Mouse (Mus musculus): ENCODE results near the gene Phospho1. TPM values are rescaled to one million over a fixed set of nuclear protein-coding genes. Genes with fewer than 3 reads are reported as not detected.

Phospho1 gene
- 35.5 and 59.3 TPM in 2 replicates for polyA plus RNA-seq (2012; rRNA removed)
- polyA plus RNA-seq (2014; fragmentation: Nextera tagmentation; extraction: Ambion mirVana), result 2.4 and 2.5 TPM in 2 replicates

- Histone ChIP-seq H3K27me3 (ENCODE audit: control insufficient read depth, insufficient read depth, low read length) (peaks cover 42% of the 10 kb centered on the region), H3K9ac (ENCODE audit: low read depth, low read length, severe bottlenecking) (peak within 1 kb of the TSS; percentile 65), H3K27ac (replicated peaks; ENCODE audit: low read depth, low read length) (no peak within 1 kb of the TSS), H3K4me3 (replicated peaks; ENCODE audit: low read length) (peak within 1 kb of the TSS; percentile 66), H3K36me3 (ENCODE audit: control insufficient read depth, insufficient read depth, low read length) (no peaks in the 10 kb centered on the region), H3K4me1 (ENCODE audit: control insufficient read depth, insufficient read depth, low read length) (peaks cover 7% of the 10 kb centered on the region), H3K4me2 (replicated peaks; ENCODE audit: low read depth, low read length, severe bottlenecking) (peak within 1 kb of the TSS; percentile 98), H3K9me3 (ENCODE audit: control insufficient read depth, low read length) (no peaks in the 10 kb centered on the region)
- peak; percentile 87 for DNase-seq (ENCODE audit: low spot score)
- peak; percentile 97 for ATAC-seq (ENCODE audit: low FRiP score, low read depth)
- WGBS, result under 1% methylated on average over 43 of the region's 78 CpGs
- peak; percentile 50; the same call in 1 of the 2 replicates for TF ChIP-seq POLR2A (IDR thresholded peaks at IDR 0.05; ENCODE audit: borderline replicate concordance, extremely low read depth, insufficient read depth, insufficient read length)
Observed at GRCm38 (mm10) chr11:95824071-95824876, at the start of gene Phospho1. TSS of gene Phospho1 (plus strand) at chr11:95824499.

- Histone ChIP-seq H3K4me2 (replicated peaks; ENCODE audit: low read depth, low read length, severe bottlenecking) (no peak overlapping the region), H3K4me1 (ENCODE audit: control insufficient read depth, insufficient read depth, low read length) (no peaks in the 10 kb centered on the region), H3K9me3 (ENCODE audit: control insufficient read depth, low read length) (no peaks in the 10 kb centered on the region), H3K9ac (ENCODE audit: low read depth, low read length, severe bottlenecking) (no peak overlapping the region), H3K27me3 (ENCODE audit: control insufficient read depth, insufficient read depth, low read length) (no peaks in the 10 kb centered on the region), H3K4me3 (replicated peaks; ENCODE audit: low read length) (no peak overlapping the region), H3K36me3 (ENCODE audit: control insufficient read depth, insufficient read depth, low read length) (peaks cover 10% of the 10 kb centered on the region), H3K27ac (replicated peaks; ENCODE audit: low read depth, low read length) (no peak overlapping the region)
- DNase-seq (ENCODE audit: low spot score) (no peak), ATAC-seq (ENCODE audit: low FRiP score, low read depth) (no peak)
- TF ChIP-seq POLR2A (IDR thresholded peaks at IDR 0.05; ENCODE audit: borderline replicate concordance, extremely low read depth, insufficient read depth, insufficient read length), result no peak
- 67% methylated on average over 17 of the region's 17 CpGs for WGBS
Observed at GRCm38 (mm10) chr11:95777323-95778297, 46.7 kb upstream of the Phospho1 start.

- 85% methylated on average over 4 of the region's 4 CpGs for WGBS
- DNase-seq (ENCODE audit: low spot score) (no peak), ATAC-seq (ENCODE audit: low FRiP score, low read depth) (no peak)
- Histone ChIP-seq H3K9me3 (ENCODE audit: control insufficient read depth, low read length) (no peaks in the 10 kb centered on the region), H3K4me3 (replicated peaks; ENCODE audit: low read length) (no peak overlapping the region), H3K4me1 (ENCODE audit: control insufficient read depth, insufficient read depth, low read length) (no peaks in the 10 kb centered on the region), H3K27ac (replicated peaks; ENCODE audit: low read depth, low read length) (no peak overlapping the region), H3K9ac (ENCODE audit: low read depth, low read length, severe bottlenecking) (no peak overlapping the region), H3K27me3 (ENCODE audit: control insufficient read depth, insufficient read depth, low read length) (no peaks in the 10 kb centered on the region), H3K36me3 (ENCODE audit: control insufficient read depth, insufficient read depth, low read length) (peaks cover 10% of the 10 kb centered on the region), H3K4me2 (replicated peaks; ENCODE audit: low read depth, low read length, severe bottlenecking) (no peak overlapping the region)
- TF ChIP-seq POLR2A (IDR thresholded peaks at IDR 0.05; ENCODE audit: borderline replicate concordance, extremely low read depth, insufficient read depth, insufficient read length), result no peak
Observed at GRCm38 (mm10) chr11:95778831-95779251, 45.5 kb upstream of the Phospho1 start.

GRCm38 (mm10) chr11:95779366-95779765 is 44.9 kb upstream of the Phospho1 start:
- no peaks in the 10 kb centered on the region for H3K4me1 ChIP-seq (ENCODE audit: control insufficient read depth, insufficient read depth, low read length)
- no peak overlapping the region for H3K4me3 ChIP-seq (replicated peaks; ENCODE audit: low read length)
- no peak for ATAC-seq (ENCODE audit: low FRiP score, low read depth)
- no peak for DNase-seq (ENCODE audit: low spot score)
- no peaks in the 10 kb centered on the region for H3K27me3 ChIP-seq (ENCODE audit: control insufficient read depth, insufficient read depth, low read length)
- H3K4me2 ChIP-seq (replicated peaks; ENCODE audit: low read depth, low read length, severe bottlenecking), result no peak overlapping the region
- TF ChIP-seq POLR2A (IDR thresholded peaks at IDR 0.05; ENCODE audit: borderline replicate concordance, extremely low read depth, insufficient read depth, insufficient read length), result no peak
- H3K36me3 ChIP-seq (ENCODE audit: control insufficient read depth, insufficient read depth, low read length), result peaks cover 10% of the 10 kb centered on the region
- 84% methylated on average over 4 of the region's 4 CpGs for WGBS
- no peak overlapping the region for H3K27ac ChIP-seq (replicated peaks; ENCODE audit: low read depth, low read length)
- no peaks in the 10 kb centered on the region for H3K9me3 ChIP-seq (ENCODE audit: control insufficient read depth, low read length)
- no peak overlapping the region for H3K9ac ChIP-seq (ENCODE audit: low read depth, low read length, severe bottlenecking)

GRCm38 (mm10) chr11:95780480-95780879 is 43.8 kb upstream of the Phospho1 start:
- H3K27ac ChIP-seq (replicated peaks; ENCODE audit: low read depth, low read length), result no peak overlapping the region
- no peaks in the 10 kb centered on the region for H3K4me1 ChIP-seq (ENCODE audit: control insufficient read depth, insufficient read depth, low read length)
- TF ChIP-seq POLR2A (IDR thresholded peaks at IDR 0.05; ENCODE audit: borderline replicate concordance, extremely low read depth, insufficient read depth, insufficient read length), result no peak
- ATAC-seq (ENCODE audit: low FRiP score, low read depth) (no peak), DNase-seq (ENCODE audit: low spot score) (no peak)
- no peaks in the 10 kb centered on the region for H3K27me3 ChIP-seq (ENCODE audit: control insufficient read depth, insufficient read depth, low read length)
- no peak overlapping the region for H3K4me2 ChIP-seq (replicated peaks; ENCODE audit: low read depth, low read length, severe bottlenecking)
- H3K9me3 ChIP-seq (ENCODE audit: control insufficient read depth, low read length), result no peaks in the 10 kb centered on the region
- H3K4me3 ChIP-seq (replicated peaks; ENCODE audit: low read length), result no peak overlapping the region
- WGBS, result 91% methylated on average over 8 of the region's 8 CpGs
- H3K9ac ChIP-seq (ENCODE audit: low read depth, low read length, severe bottlenecking), result no peak overlapping the region
- peaks cover 6% of the 10 kb centered on the region; the same call in 1 of the 2 replicates for H3K36me3 ChIP-seq (ENCODE audit: control insufficient read depth, insufficient read depth, low read length)
